Mouse (Mus musculus) forebrain, embryonic 11.5 days (tissue): Measurements from ENCODE around the gene Arpc2. TPM values are rescaled to one million over a fixed set of nuclear protein-coding genes. Genes with fewer than 3 reads are reported as not detected.
A peak's percentile ranks its signal among the peaks of the same experiment; 100 is the strongest.

Experiments
- ATAC-seq: fragments of 200-750 bp; cut with Nextera tagmentation; replicated peaks from 2 replicates; pipeline ENCODE4 v1.8.0; 2017; ENCODE audit warnings: moderate TSS enrichment; ENCODE audit not compliant: low FRiP score
- DNase-seq: peaks from one replicate; pipeline ENCODE4 v3.0.0-alpha.2; 2017; ENCODE audit warnings: low spot score
- H3K27ac ChIP-seq: fragments of 300-500 bp; sonication (generic); 2 replicates; pipeline ENCODE4 v1.5.1; 2014; ENCODE audit warnings: low read depth, low read length
- H3K27me3 ChIP-seq: fragments of 300-500 bp; sonication (generic); 2 replicates; pipeline ENCODE4 v1.6.1; 2014; ENCODE audit warnings: mild to moderate bottlenecking, low read length, mixed read lengths; ENCODE audit not compliant: control insufficient read depth, insufficient read depth
- H3K36me3 ChIP-seq: fragments of 300-500 bp; sonication (generic); 2 replicates; pipeline ENCODE4 v1.6.1; 2014; ENCODE audit warnings: mild to moderate bottlenecking, low read length, moderate library complexity, mixed read lengths; ENCODE audit not compliant: control insufficient read depth, insufficient read depth
- H3K4me1 ChIP-seq: fragments of 300-500 bp; sonication (generic); replicated peaks from 2 replicates; pipeline ENCODE4 v1.6.1; 2014; ENCODE audit warnings: low read length, mixed read lengths; ENCODE audit not compliant: control insufficient read depth, insufficient read depth
- H3K4me2 ChIP-seq: fragments of 300-500 bp; sonication (generic); 2 replicates; pipeline ENCODE4 v1.6.1; 2014; ENCODE audit warnings: low read depth, mild to moderate bottlenecking, low read length, moderate library complexity, mixed read lengths; ENCODE audit not compliant: severe bottlenecking
- H3K4me3 ChIP-seq: fragments of 300-500 bp; sonication (generic); 2 replicates; pipeline ENCODE4 v1.5.1; 2014; ENCODE audit warnings: low read depth, low read length
- H3K9ac ChIP-seq: fragments of 300-500 bp; sonication (generic); 2 replicates; pipeline ENCODE4 v1.6.1; 2014; ENCODE audit warnings: low read length
- H3K9me3 ChIP-seq: fragments of 300-500 bp; sonication (generic); 2 replicates; pipeline ENCODE4 v1.6.1; 2016; ENCODE audit warnings: low read length, mixed read lengths; ENCODE audit not compliant: control insufficient read depth
- WGBS: fragments of 180-500 bp; shearing (Covaris S2); extraction: QIAGEN DNeasy Blood & Tissue Kit; methylation state at CpG from one replicate; pipeline ENCODE4 v1.1.7; 2014; 5-methylcytosine and 5-hydroxymethylcytosine counted together
- polyA plus RNA-seq: library from polyadenylated mRNA; unstranded; fragments of >200 nt; fragmentation: Nextera tagmentation; extraction: Ambion mirVana; gene quantifications from 2 replicates; pipeline ENCODE4 v1.2.1, GENCODE M21; 2014

Gene Arpc2
- polyA plus RNA-seq, 1 experiment from 2014 or later: 310 TPM

- Histone ChIP-seq H3K27ac (no peak overlapping the region), H3K4me3 (no peak overlapping the region), H3K4me2 (no peak overlapping the region), H3K36me3 (no peaks in the 10 kb centered on the region), H3K4me1 (peaks cover 3% of the 10 kb centered on the region), H3K9ac (no peak overlapping the region), H3K9me3 (no peaks in the 10 kb centered on the region), H3K27me3 (no peaks in the 10 kb centered on the region)
- WGBS: 88% methylated on average over 2 of the region's 2 CpGs
- ATAC-seq (no peak), DNase-seq (no peak)
Observed at GRCm38 (mm10) chr1:74289740-74290139, 53.9 kb downstream of the Arpc2 start.

DNA sequence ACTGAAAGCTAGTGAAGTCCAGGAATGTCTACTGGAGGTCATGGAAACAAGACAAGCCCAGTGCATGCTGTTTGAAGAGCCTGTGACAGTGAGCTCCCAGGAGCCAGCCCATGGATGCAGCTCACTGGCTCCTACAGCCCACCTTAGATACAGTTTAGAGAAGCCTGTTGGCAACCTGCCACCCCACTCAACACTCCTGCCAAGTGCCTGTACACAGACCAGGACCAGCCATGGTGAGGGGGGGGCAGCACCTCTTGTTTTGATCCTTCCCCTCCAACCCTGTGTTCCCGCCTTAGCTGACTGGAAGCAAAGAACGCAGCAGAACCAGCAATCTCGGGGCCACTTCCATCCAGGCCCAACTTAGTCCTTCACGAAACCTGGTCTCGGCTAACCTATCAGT, 54.3 kb downstream of the Arpc2 start:
- no peak overlapping the region for H3K4me3 ChIP-seq
- no peaks in the 10 kb centered on the region for H3K36me3 ChIP-seq
- no peak overlapping the region for H3K27ac ChIP-seq
- H3K4me2 ChIP-seq: no peak overlapping the region
- ATAC-seq (no peak), DNase-seq (no peak)
- 93% methylated on average over 5 of the region's 5 CpGs for WGBS
- H3K9me3 ChIP-seq: no peaks in the 10 kb centered on the region
- H3K27me3 ChIP-seq: no peaks in the 10 kb centered on the region
- peaks cover 3% of the 10 kb centered on the region for H3K4me1 ChIP-seq
- no peak overlapping the region for H3K9ac ChIP-seq

GRCm38 (mm10) chr1:74292331-74293020, 56.6 kb downstream of the Arpc2 start:
- no peaks in the 10 kb centered on the region for H3K9me3 ChIP-seq
- no peak overlapping the region for H3K9ac ChIP-seq
- no peak overlapping the region for H3K27ac ChIP-seq
- H3K4me3 ChIP-seq: no peak overlapping the region
- no peak for DNase-seq
- ATAC-seq: no peak
- 86% methylated on average over 11 of the region's 11 CpGs for WGBS
- H3K27me3 ChIP-seq: no peaks in the 10 kb centered on the region
- H3K4me1 ChIP-seq: peaks cover 5% of the 10 kb centered on the region; the same call in 1 of the 2 replicates
- no peaks in the 10 kb centered on the region; the same call in 1 of the 2 replicates for H3K36me3 ChIP-seq
- no peak overlapping the region for H3K4me2 ChIP-seq

GRCm38 (mm10) chr1:74293306-74293960, 57.5 kb downstream of the Arpc2 start:
- H3K36me3 ChIP-seq: no peaks in the 10 kb centered on the region; the same call in 1 of the 2 replicates
- no peak overlapping the region for H3K27ac ChIP-seq
- no peak for DNase-seq
- H3K9ac ChIP-seq: no peak overlapping the region
- peaks cover 5% of the 10 kb centered on the region; the same call in 1 of the 2 replicates for H3K4me1 ChIP-seq
- no peaks in the 10 kb centered on the region for H3K9me3 ChIP-seq
- H3K4me2 ChIP-seq: no peak overlapping the region
- no peaks in the 10 kb centered on the region for H3K27me3 ChIP-seq
- ATAC-seq: no peak
- H3K4me3 ChIP-seq: no peak overlapping the region
- 89% methylated on average over 8 of the region's 8 CpGs for WGBS

DNA sequence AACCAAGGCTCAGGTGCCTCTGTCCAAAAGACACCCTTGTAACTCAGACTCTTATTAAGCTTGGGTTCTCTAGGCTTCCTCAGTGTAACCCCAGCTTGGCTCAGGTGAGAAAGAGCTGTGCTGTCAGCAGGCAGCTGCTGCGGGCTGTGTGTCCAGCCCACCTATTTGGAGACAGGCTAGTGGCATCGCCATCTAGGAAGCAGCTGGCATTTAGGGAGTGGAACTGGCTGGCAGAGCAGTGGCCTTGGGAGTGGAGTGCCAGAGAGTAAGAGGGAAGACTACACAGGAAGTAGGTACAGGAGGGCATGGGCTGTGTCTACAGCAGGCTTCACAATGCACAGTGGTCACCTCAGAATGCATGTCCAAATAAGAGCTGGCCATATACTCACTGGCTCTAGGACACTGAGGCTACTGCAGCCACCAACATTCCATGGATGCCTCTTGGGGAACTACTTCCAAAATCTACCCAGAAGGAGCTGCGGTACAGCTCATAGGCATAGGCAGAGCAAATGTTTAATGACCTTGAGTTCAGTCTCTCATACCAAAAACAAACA, 58.3 kb downstream of the Arpc2 start:
- H3K4me1 ChIP-seq: peaks cover 5% of the 10 kb centered on the region; the same call in 1 of the 2 replicates
- DNase-seq (no peak), ATAC-seq (no peak)
- no peaks in the 10 kb centered on the region; the same call in 1 of the 2 replicates for H3K36me3 ChIP-seq
- WGBS: 91% methylated on average over 3 of the region's 3 CpGs
- no peaks in the 10 kb centered on the region for H3K27me3 ChIP-seq
- no peaks in the 10 kb centered on the region for H3K9me3 ChIP-seq
- H3K27ac ChIP-seq: no peak overlapping the region
- no peak overlapping the region for H3K4me2 ChIP-seq
- no peak overlapping the region for H3K4me3 ChIP-seq
- H3K9ac ChIP-seq: no peak overlapping the region

DNA sequence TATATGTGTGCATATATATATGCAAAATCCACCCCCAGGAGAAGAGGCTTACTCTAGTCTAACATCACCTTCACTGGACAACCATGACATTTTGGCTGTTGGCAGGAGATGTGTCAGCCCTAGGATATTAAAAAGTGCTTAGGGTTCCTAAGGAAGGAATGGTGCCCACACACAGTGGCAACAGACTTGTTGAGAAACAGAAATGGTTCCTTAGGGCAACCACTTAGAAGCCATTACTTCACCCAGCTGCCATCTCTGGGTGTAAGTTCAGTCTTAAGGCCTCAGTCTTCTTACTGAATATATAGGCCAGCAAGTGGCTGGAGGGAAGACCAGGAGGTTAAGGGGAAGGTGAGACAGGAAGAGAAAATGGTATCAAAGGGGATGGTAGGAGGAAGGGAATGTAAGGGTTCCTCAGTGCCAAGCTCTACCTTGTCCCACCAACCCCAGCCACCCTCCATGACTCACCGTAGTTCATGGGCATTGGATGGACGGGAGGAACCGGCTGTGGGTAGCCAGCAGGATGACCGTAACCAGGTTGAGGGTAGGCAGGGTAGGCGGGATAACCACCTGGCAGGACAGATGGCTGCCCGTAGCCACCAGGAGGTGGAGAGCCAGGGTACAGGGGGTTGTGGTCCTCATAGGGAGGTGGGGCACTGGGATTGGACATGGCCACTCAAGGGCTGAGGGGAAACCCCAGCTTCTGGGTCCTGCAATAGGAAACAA, 59.0 kb downstream of the Arpc2 start:
- peaks cover 5% of the 10 kb centered on the region; the same call in 1 of the 2 replicates for H3K4me1 ChIP-seq
- DNase-seq (no peak), ATAC-seq (0 out of 2 replicates have a peak, but pooled peaks have one; percentile 18)
- 93% methylated on average over 6 of the region's 6 CpGs for WGBS
- H3K27me3 ChIP-seq: no peaks in the 10 kb centered on the region
- H3K4me3 ChIP-seq: no peak overlapping the region
- H3K9ac ChIP-seq: peak overlapping the region; percentile 27; the same call in 1 of the 2 replicates
- no peaks in the 10 kb centered on the region for H3K9me3 ChIP-seq
- no peak overlapping the region for H3K4me2 ChIP-seq
- peak overlapping the region; percentile 64 for H3K27ac ChIP-seq
- H3K36me3 ChIP-seq: no peaks in the 10 kb centered on the region; the same call in 1 of the 2 replicates

DNA sequence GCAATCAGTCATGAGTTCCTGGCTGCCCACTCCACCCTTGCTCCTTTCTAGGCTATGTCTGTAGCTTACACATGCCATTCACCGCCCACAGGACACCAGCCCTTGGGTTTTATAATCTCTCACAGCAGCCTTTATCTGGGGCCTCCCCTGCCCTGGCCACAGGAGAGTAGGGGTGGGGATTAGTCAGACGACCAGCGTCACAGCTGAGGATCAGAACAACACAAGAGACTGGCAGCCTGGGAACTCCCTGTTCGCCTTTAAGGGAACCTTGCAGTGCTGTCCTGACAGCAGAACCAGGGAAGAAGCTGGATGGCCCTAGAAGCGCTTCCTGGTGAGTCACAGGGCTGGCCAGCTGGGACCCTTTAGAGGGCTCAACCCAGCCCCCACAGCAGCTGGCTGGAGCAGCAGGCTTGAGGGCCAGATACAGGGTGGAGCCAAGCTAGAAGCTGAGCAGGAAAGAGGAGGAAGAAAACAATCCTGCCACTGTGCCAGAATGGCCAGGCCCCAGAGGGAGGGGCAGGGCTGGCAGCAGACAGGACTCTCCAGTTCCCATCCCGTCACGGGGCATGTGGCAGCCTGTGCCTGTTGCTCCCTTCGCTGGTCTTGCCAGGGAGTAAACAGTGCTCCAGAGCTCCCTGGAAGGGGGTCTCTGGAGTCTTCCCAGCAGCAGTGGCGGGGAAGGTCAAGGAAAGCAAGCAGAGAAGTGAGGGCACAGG, 59.7 kb downstream of the Arpc2 start:
- Histone ChIP-seq H3K27me3 (no peaks in the 10 kb centered on the region), H3K36me3 (no peaks in the 10 kb centered on the region; the same call in 1 of the 2 replicates), H3K4me3 (no peak overlapping the region), H3K27ac (peak overlapping the region; percentile 64), H3K4me1 (peaks cover 5% of the 10 kb centered on the region; the same call in 1 of the 2 replicates), H3K4me2 (peak overlapping the region; percentile 18; the same call in 1 of the 2 replicates), H3K9me3 (no peaks in the 10 kb centered on the region), H3K9ac (peak overlapping the region; percentile 27; the same call in 1 of the 2 replicates)
- DNase-seq (peak; percentile 62), ATAC-seq (peak; percentile 71)
- WGBS: 25% methylated on average over 9 of the region's 9 CpGs

GRCm38 (mm10) chr1:74296477-74296876, 60.6 kb downstream of the Arpc2 start:
- DNase-seq (no peak), ATAC-seq (no peak)
- Histone ChIP-seq H3K4me3 (no peak overlapping the region), H3K4me1 (peaks cover 5% of the 10 kb centered on the region; the same call in 1 of the 2 replicates), H3K27me3 (no peaks in the 10 kb centered on the region), H3K9me3 (no peaks in the 10 kb centered on the region), H3K27ac (no peak overlapping the region), H3K36me3 (no peaks in the 10 kb centered on the region; the same call in 1 of the 2 replicates), H3K4me2 (no peak overlapping the region), H3K9ac (no peak overlapping the region)
- 71% methylated on average over 6 of the region's 6 CpGs for WGBS
